Mouse (Mus musculus) liver, postnatal 0 days (tissue): Measurements from ENCODE around the gene Fgd5. TPM values are rescaled to one million over a fixed set of nuclear protein-coding genes. Genes with fewer than 3 reads are reported as not detected.
"Not testable (repeated sequence)": the region's sequence is repeated elsewhere in the genome, so short reads cannot be mapped to it uniquely, and the experiment has no call there.

Experiments used
- ATAC-seq: fragments of 200-750 bp; cut with Nextera tagmentation; 2 replicates; pipeline ENCODE4 v1.8.0; 2017; ENCODE audit warnings: mild to moderate bottlenecking, moderate library complexity
- DNase-seq: peaks from one replicate; pipeline ENCODE4 v3.0.0-alpha.2; 2016
- H3K27ac ChIP-seq: fragments of 300-500 bp; sonication (generic); 2 replicates; pipeline ENCODE4 v1.5.1; 2014; ENCODE audit warnings: antibody characterized with exemption, moderate library complexity, mild to moderate bottlenecking, low read depth
- H3K27me3 ChIP-seq: fragments of 300-500 bp; sonication (generic); 2 replicates; pipeline ENCODE4 v1.6.1; 2014; ENCODE audit warnings: low read length, control low read depth, mixed read lengths; ENCODE audit not compliant: insufficient read depth
- H3K36me3 ChIP-seq: fragments of 300-500 bp; sonication (generic); replicated peaks from 2 replicates; pipeline ENCODE4 v1.6.1; 2014; ENCODE audit warnings: mild to moderate bottlenecking, control low read depth, low read length, moderate library complexity, mixed read lengths; ENCODE audit not compliant: insufficient read depth
- H3K4me1 ChIP-seq: fragments of 300-500 bp; sonication (generic); 2 replicates; pipeline ENCODE4 v1.6.1; 2014; ENCODE audit warnings: antibody characterized with exemption, mild to moderate bottlenecking, control low read depth; ENCODE audit not compliant: insufficient read depth
- H3K4me2 ChIP-seq: fragments of 300-500 bp; sonication (generic); 2 replicates; pipeline ENCODE4 v1.6.1; 2014; ENCODE audit warnings: low read depth, mild to moderate bottlenecking, low read length, moderate library complexity, mixed read lengths
- H3K4me3 ChIP-seq: fragments of 300-500 bp; sonication (generic); 2 replicates; pipeline ENCODE4 v1.5.1; 2014; ENCODE audit warnings: low read depth, low read length
- H3K9ac ChIP-seq: fragments of 300-500 bp; sonication (generic); replicated peaks from 2 replicates; pipeline ENCODE4 v1.6.1; 2014; ENCODE audit warnings: mild to moderate bottlenecking, moderate library complexity
- H3K9me3 ChIP-seq: fragments of 300-500 bp; sonication (generic); 2 replicates; pipeline ENCODE4 v1.6.1; 2016; ENCODE audit warnings: mild to moderate bottlenecking, control low read depth, low read length, mixed read lengths
- CTCF ChIP-seq: sonication (generic); IDR thresholded peaks from 2 replicates; pipeline ENCODE4 v1.5.1; 2016; ENCODE audit warnings: antibody characterized with exemption, low read depth
- EP300 ChIP-seq: IDR thresholded peaks from 2 replicates; pipeline ENCODE4 v1.6.1; 2016; ENCODE audit warnings: antibody characterized with exemption, low read depth, mild to moderate bottlenecking
- WGBS: fragments of 180-500 bp; shearing (Covaris S2); extraction: QIAGEN DNeasy Blood & Tissue Kit; methylation state at CpG from one replicate; pipeline ENCODE4 v1.1.7; 2014; ENCODE audit not compliant: insufficient replicate concordance; 5-methylcytosine and 5-hydroxymethylcytosine counted together
- polyA plus RNA-seq: library from polyadenylated mRNA; unstranded; fragments of >200 nt; fragmentation: Nextera tagmentation; extraction: Ambion mirVana; gene quantifications from 2 replicates; pipeline ENCODE4 v1.2.1, GENCODE M21; 2015

Fgd5 gene
- polyA plus RNA-seq: 2.0 and 2.3 TPM in 2 replicates

DNA sequence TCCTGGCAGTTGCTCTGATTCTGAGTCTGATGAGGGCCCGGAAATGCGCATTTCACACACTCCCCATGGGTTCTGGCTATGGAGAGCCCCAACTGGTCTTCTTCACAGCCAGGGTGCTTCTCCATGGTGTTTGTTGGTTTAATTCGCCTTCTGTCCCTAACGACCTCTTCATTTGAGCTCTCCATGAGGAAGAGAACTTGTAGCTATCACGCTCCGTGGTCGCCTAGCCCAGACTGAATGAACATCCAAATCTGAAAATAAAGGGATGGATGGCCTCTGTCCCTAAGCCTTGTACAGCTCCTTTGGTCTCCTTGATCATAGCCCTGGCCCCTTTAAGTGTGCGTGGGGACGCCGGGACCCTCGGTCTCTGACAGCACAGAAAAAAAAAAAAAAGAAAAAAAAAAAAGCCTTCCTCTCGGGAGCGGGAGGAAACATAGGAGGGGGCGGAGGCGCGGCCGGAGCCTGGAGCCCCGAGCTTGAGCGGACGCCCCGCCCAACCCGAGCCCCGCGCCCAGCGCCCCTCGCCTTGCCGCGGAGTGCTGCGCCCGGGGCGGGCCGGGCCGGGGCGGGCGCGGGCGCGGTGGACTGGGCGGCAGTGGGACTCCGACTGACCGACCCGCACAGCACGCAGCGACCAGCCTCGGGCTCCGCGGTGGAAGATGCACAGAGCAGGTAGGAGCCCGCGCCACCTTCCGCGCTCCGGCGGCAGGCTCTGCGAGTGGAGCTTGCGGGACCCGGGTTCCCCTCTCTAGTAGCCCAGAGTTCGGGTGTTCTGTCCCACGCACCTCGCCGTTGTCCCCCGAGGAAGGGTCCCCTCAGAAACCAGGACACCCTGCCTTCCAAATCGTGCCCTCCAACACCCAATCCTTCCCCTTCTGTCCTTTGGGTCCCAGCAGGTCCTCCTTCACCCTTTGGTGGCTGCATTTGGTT is at the start of gene Fgd5:
Gene Fgd5 (plus strand): TSS at position 508 of the 930 bp plus-strand sequence.
- no peaks in the 10 kb centered on the region for H3K4me1 ChIP-seq
- DNase-seq: peak; percentile 21
- peak within 1 kb of the TSS; percentile 79 for H3K4me2 ChIP-seq
- H3K9me3 ChIP-seq: no peaks in the 10 kb centered on the region
- 0 out of 2 replicates have a peak, but pooled peaks have one; percentile 12 for ATAC-seq
- TF ChIP-seq EP300 (no peak), CTCF (no peak)
- H3K4me3 ChIP-seq: peak within 1 kb of the TSS; percentile 52
- H3K9ac ChIP-seq: peak within 1 kb of the TSS; percentile 46
- H3K27me3 ChIP-seq: peaks cover 26% of the 10 kb centered on the region
- no peak within 1 kb of the TSS for H3K27ac ChIP-seq
- H3K36me3 ChIP-seq: no peaks in the 10 kb centered on the region
- 3% methylated on average over 48 of the region's 62 CpGs for WGBS

DNA sequence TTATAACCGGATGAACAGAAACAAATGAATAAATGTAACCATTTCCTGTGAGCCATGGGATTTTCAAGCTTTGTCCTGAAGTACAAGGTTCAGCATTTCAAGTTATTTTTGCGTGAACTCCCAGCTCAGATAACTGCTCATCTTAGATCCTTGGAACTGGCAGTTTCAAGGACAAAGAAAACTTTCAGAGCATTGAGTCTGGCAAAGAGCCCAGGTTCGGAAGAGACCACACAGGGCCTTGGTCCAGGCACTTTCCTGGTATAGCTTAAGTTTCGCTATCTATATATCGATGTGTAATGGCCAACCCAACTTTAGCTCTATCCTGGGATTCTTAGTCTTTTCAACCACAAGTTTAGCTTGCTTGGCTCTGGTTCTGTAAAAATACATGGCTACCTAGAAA is 47.4 kb upstream of the Fgd5 start:
- 76% methylated on average over 5 of the region's 5 CpGs for WGBS
- Histone ChIP-seq H3K9me3 (no peaks in the 10 kb centered on the region), H3K27me3 (no peaks in the 10 kb centered on the region), H3K9ac (no peak overlapping the region), H3K27ac (no peak overlapping the region), H3K4me1 (no peaks in the 10 kb centered on the region), H3K4me2 (no peak overlapping the region), H3K4me3 (no peak overlapping the region), H3K36me3 (no peaks in the 10 kb centered on the region)
- TF ChIP-seq CTCF: no peak
- peak; percentile 14; the same call in 1 of the 2 replicates for TF ChIP-seq EP300
- no peak for DNase-seq
- no peak for ATAC-seq

GRCm38 (mm10) chr6:91938491-91938890 is 40.2 kb upstream of the Fgd5 start:
- TF ChIP-seq EP300 (no peak), CTCF (no peak)
- ATAC-seq: no peak
- H3K27me3 ChIP-seq: no peaks in the 10 kb centered on the region
- no peaks in the 10 kb centered on the region for H3K9me3 ChIP-seq
- no peak overlapping the region for H3K4me2 ChIP-seq
- H3K9ac ChIP-seq: no peak overlapping the region
- no peak overlapping the region for H3K27ac ChIP-seq
- 78% methylated on average over 4 of the region's 4 CpGs for WGBS
- DNase-seq: no peak
- H3K36me3 ChIP-seq: no peaks in the 10 kb centered on the region
- H3K4me3 ChIP-seq: no peak overlapping the region
- H3K4me1 ChIP-seq: no peaks in the 10 kb centered on the region

GRCm38 (mm10) chr6:91948426-91948825 is 30.3 kb upstream of the Fgd5 start:
- no peak for ATAC-seq
- no peak for DNase-seq
- H3K9ac ChIP-seq: no peak overlapping the region
- TF ChIP-seq EP300 (no peak), CTCF (no peak)
- H3K27ac ChIP-seq: no peak overlapping the region
- 68% methylated on average over 2 of the region's 2 CpGs for WGBS
- no peak overlapping the region for H3K4me2 ChIP-seq
- no peaks in the 10 kb centered on the region for H3K36me3 ChIP-seq
- no peaks in the 10 kb centered on the region for H3K27me3 ChIP-seq
- H3K9me3 ChIP-seq: no peaks in the 10 kb centered on the region
- no peak overlapping the region for H3K4me3 ChIP-seq
- H3K4me1 ChIP-seq: no peaks in the 10 kb centered on the region

DNA sequence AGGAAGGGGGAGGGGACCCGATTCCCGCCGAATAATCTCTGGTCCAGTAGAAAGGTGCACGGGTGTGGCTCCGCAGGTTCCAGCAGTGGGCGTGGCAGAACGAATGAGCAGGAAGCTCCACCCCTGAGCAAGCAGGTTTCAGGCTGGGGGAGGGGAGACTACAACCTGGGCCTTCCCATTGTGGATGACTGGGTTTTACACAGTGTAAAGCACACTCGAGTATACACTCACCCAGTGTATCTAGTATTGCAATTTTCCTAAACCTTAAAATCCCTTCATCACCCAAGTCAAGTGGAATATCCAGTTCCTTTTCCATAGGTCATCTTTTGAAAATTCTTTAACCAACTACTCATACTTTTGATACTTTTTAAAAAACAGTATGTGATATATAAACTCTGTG is 20.7 kb upstream of the Fgd5 start:
- not testable (repeated sequence) for H3K36me3 ChIP-seq, H3K4me1 ChIP-seq, DNase-seq, H3K9me3 ChIP-seq, H3K9ac ChIP-seq, H3K4me2 ChIP-seq, H3K4me3 ChIP-seq, H3K27ac ChIP-seq, ATAC-seq, H3K27me3 ChIP-seq
- WGBS: 20% methylated on average over 1 of the region's 8 CpGs

DNA sequence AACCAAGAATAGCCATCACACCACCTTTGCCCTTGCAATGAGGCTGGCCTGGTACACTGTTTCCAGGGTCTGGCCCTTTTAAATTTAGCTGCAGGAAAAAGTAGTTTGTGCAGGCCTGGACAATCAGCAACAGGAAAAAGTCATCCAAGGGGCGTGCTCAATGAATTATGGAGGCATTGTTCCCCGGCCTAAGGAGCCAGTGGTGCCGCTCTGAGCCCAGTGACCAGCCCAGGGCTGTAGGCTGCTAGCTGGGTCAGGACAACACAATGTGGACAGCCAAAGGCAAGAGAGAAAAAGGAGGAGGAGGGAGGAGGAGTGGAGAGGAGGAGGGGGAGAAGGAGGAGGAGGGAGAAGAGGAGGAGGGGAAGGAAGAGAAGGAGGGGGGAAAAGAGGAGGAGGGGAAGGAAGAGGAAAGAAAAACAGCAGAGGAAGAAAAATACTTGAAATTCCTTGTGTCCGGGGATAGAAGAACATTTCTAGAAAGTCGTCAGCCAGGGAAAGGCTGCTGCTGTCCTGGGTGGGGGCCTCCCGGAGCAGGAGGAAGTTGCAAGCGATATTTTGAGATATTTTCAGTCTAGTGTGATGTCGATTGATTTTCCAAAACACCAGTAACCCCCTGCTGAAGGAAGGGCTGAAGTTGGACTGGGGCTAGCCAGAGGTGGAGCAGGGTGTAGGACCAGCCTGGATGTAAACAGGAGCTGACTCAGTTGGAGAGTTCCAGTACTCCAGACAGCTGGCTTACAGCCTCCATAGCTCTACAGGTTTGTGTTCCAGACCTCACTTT is 18.5 kb upstream of the Fgd5 start:
- 32% methylated on average over 8 of the region's 8 CpGs for WGBS
- TF ChIP-seq CTCF (no peak), EP300 (no peak)
- H3K27me3 ChIP-seq: no peaks in the 10 kb centered on the region
- DNase-seq (no peak), ATAC-seq (no peak)
- H3K9me3 ChIP-seq: no peaks in the 10 kb centered on the region
- 0 out of 2 replicates have a peak overlapping the region, but pooled peaks have one; percentile 6 for H3K4me2 ChIP-seq
- no peak overlapping the region for H3K4me3 ChIP-seq
- no peak overlapping the region for H3K9ac ChIP-seq
- no peaks in the 10 kb centered on the region for H3K36me3 ChIP-seq
- peak overlapping the region; percentile 60 for H3K27ac ChIP-seq
- H3K4me1 ChIP-seq: no peaks in the 10 kb centered on the region
